Mouse (Mus musculus) inflammation-experienced regulatory T-cells, adult 6 months (primary cell): Measurements from ENCODE around the gene Myl6b. TPM values are rescaled to one million over a fixed set of nuclear protein-coding genes. Genes with fewer than 3 reads are reported as not detected.
"Not testable (repeated sequence)": the region's sequence is repeated elsewhere in the genome, so short reads cannot be mapped to it uniquely, and the experiment has no call there.

Experiments
- ATAC-seq: one replicate; pipeline ENCODE4 v1.8.0; 2017
- polyA plus RNA-seq, 3 experiments: library from polyadenylated mRNA; unstranded; fragments of 100-300 nt; shearing (Covaris generic); gene quantifications; one replicate each; pipeline ENCODE4 v1.2.1; 2017

Gene Myl6b
- polyA plus RNA-seq, 3 experiments from 2014 or later, result 2.7 to 4.6 (median 4.5) TPM

GRCm38 (mm10) chr10:128516677-128517076 is 18.2 kb upstream of the Myl6b start:
- ATAC-seq, result no peak

- no peak for ATAC-seq
These were observed 17.5 kb upstream of the Myl6b start for GRCm38 (mm10) chr10:128516029-128516428.

GRCm38 (mm10) chr10:128515044-128515443 is 16.6 kb upstream of the Myl6b start:
- ATAC-seq, result no peak

DNA sequence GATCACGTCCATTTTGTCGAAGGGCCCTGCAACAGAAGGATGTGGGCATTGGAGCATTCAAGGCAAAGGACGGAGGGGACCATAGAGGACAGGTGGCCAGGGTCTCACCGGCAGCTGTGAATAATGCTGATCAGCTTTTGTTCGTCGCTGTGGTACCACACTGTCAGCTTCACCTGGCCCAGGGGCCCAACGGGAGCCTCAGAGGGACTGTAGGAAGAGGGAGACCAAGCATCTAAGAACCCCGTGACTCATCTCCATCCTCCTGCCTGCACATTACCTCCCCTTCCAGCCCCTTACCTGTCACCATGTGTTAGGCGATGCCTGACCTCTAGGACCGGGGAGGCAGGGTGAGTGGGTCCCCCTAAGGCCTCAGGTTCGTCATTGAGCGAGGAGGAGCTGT is 13.3 kb upstream of the Myl6b start:
- ATAC-seq, result no peak

DNA sequence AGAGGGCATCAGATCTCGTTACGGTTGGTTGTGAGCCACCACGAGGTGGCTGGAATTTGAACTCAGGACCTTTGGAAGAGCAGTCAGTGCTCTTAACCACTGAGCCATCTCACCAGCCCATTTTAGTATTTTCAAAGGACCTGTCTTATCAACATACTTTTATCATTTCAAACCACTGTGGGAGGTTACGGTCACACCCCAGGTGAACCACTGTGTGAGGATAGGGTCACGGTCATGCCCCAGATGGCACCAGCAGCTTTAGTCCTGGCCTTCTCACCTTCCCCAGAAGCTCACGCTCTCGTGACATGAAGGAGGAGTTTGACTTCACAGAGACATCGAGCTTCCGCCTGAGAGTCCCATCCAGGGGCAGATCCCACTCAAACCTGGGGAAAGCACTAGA is 12.7 kb upstream of the Myl6b start:
- no peak for ATAC-seq

DNA sequence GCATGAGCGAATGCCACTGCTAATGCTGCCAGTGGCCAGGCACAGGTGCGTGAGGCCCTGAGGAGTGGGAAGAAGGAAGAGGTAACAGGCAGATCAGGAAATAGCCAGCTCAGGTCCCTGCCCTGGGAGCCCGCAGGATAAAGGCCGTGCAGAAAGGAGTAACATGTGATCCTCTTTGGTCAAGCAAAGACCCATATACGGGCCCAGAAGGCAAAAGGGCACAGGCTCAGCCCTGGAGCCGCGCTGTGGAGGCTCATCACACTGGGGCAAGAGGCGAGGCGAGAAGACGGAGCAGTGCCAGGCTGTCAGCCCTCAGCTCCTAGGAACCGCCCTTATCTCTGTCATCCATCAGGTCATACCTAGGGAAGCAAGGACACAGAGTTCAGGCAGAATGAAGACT is 11.8 kb upstream of the Myl6b start:
- ATAC-seq, result no peak

- no peak for ATAC-seq
These were observed 11.3 kb upstream of the Myl6b start for GRCm38 (mm10) chr10:128509831-128510230.

DNA sequence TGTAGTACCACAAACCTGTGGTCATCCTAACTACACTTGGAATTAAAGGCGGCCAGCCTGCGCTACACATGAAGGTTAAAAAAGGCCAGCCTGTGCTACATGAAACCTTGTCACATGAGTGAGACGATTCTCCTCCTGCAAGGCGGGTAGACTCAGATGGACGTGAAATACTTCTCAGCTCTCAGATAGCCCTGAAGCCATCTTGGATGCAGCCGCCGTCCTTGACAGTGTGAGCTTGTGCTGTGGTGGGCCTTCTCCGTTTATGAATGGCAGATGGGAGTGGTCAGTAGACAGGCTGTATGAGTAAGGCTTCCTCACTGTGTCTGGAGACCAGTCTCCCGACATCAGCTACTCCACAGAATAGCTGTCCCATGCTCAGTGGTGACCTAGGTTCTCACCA is 10.7 kb upstream of the Myl6b start:
- ATAC-seq, result no peak

GRCm38 (mm10) chr10:128508260-128508659 is 9.8 kb upstream of the Myl6b start:
- no peak for ATAC-seq

- no peak for ATAC-seq
These were observed 7.5 kb upstream of the Myl6b start for GRCm38 (mm10) chr10:128505974-128506373.

DNA sequence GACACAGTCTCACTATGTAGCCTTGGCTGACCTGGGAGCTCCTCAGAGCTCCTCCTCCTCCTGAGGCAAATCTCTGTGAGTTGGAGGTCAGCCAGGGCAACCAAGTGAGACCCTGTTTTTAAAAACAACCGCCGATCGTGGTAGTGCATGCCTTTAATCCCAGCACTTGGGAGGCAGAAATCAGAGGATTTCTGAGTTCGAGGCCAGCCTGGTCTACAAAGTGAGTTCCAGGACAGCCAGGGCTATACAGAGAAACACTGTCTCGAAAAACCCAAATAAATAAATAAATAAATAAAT is 6.8 kb upstream of the Myl6b start:
- ATAC-seq, result not testable (repeated sequence)

- ATAC-seq, result peak; percentile 85
These were observed 6.3 kb upstream of the Myl6b start for GRCm38 (mm10) chr10:128504641-128505370.

GRCm38 (mm10) chr10:128504012-128504411 is 5.5 kb upstream of the Myl6b start:
- no peak for ATAC-seq

GRCm38 (mm10) chr10:128503532-128503931 is 5.0 kb upstream of the Myl6b start:
- no peak for ATAC-seq

DNA sequence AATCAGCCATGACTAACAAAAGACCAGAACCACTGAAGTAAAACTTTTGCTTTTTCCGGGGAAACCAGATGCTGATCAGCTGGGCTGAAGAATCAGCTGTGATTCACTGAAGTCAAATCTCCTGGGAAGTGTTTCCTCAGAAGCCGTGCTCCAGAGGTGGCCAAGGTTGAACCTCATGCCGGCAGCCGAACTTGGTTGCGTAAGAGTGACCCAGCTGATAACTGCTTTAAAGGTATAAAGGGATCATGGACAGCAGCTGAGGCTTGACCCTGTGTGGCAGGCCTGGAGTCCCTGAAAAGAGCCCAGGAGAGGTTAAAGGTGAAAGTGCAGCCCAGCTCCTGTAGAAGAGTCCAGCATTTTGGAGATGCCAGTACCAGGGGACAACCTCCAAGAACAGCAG is 3.9 kb upstream of the Myl6b start:
- ATAC-seq, result no peak

DNA sequence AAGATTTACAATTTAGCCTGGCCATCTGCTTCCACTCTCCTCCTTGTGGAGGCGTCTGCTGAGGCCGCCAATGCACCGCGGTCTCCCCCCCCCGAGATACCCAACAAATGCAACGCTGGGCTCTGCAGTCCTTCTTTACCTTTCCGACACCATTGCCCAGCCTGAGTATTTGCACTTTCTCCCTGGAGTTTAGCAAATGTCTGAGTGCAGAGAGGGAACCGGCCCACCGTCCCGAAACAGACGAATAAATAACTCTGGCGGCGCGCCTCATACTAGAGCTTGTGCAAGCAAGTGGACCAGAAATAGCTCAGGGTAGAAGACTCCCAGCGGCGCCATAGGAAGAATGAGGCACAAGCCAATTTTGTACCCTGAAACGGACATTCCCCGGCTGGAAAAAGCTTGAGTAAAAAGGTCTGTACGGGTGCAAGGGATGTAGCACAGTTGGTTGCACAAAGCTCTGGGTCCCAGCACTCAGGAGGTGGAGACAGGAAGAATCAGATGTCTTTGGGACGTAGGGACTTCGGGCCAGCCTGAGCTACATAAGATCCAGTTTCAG is 709 bp upstream of the Myl6b start:
- no peak for ATAC-seq

DNA sequence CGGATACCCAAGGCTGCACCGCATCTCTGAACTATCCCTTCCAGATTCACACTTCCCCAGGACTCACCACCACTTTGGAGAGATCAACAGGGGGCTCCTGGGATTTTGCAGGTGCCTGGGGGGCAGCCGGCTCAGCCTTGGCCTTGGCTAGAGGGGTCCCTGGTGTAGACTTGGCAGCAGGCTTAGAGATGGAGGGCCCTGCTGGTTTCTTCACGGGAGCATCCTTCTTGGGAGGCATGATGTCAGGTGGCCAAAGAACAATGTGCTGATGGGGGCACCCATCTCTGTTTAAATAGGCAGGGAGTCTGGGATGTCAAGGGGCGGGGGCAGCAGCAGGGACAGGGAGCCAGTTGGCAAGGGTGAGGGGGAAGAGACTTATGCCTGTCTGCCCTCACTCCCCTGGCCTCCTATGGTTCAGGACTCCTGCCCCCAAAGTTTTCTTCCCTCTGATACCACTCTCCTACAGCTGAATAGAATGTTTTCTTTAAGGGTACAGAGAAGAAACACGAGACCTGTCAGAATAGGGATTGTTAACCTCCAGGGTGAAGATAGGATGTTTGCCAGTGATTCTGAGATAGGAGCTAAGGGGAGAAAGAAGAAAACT is 1.2 kb downstream of the Myl6b start:
- ATAC-seq, result no peak

- no peak for ATAC-seq
These were observed 1.9 kb downstream of the Myl6b start for GRCm38 (mm10) chr10:128496509-128497077.

GRCm38 (mm10) chr10:128495903-128496302 is 2.6 kb downstream of the Myl6b start:
- ATAC-seq, result no peak

DNA sequence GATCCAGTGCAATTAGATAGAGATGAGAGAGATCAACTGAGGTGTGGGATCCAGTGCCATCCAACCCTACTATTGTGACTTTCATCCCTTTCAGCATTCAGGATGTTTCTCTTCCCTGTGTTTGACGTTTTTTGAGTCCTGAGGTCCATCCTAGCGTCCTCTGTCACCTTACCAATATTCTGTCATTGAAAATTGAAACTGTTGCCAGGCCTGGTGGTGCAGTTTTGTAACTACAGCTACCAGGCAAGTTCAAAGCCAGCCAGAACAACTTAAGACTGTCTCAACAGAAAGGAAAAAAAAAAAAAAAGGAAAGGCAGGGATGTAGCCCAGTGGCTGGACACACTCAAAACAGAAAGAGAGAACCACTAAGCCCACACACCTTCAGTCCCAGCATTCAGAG is 3.2 kb downstream of the Myl6b start:
- no peak for ATAC-seq

DNA sequence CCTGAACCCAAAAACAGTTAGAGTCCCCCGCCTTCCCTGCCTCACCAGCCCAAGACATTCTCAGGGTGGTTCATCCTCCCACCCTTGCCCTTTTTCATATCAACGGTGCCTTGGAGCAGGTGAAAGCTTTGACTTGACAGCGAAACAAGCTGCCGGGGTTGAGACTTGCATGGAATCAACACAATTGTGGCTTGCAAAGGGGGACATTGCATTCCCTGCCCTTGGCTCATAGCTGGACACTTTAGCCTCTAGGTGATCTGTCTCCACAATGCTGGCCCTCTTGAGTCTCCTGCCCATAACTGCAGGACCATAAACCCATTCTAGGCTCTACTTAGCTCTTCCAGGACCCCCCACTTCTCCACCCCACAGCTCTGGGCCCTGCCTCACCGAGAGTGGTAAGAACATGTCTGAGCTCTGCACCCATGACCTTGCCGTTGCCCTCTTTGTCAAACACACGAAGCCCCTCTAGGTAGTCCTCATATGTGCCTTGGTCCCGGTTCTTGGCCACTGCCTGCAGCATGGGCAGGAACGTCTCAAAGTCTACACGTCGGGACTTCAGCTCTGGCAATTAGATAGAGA is 3.7 kb downstream of the Myl6b start:
- ATAC-seq, result no peak

- ATAC-seq, result peak; percentile 86
These were observed 4.5 kb downstream of the Myl6b start, which contains the start of gene Myl6 for GRCm38 (mm10) chr10:128493695-128494666. Gene Myl6, minus strand, starts transcription at chr10:128494145.
